Mouse (Mus musculus) myocyte (in vitro differentiated cells): ENCODE data around the gene Sox6. TPM values are rescaled to one million over a fixed set of nuclear protein-coding genes. Genes with fewer than 3 reads are reported as not detected.

Experiments
- H3K27me3 ChIP-seq: one replicate; pipeline ENCODE4 v1.6.1; 2011; ENCODE audit not compliant: control insufficient read depth, insufficient read depth, insufficient read length
- H3K36me3 ChIP-seq: one replicate; pipeline ENCODE4 v1.6.1; 2011; ENCODE audit not compliant: control insufficient read depth, insufficient read depth
- H3K4me2 ChIP-seq: one replicate; pipeline ENCODE4 v1.6.1; 2011; ENCODE audit warnings: low read depth, control low read depth
- H3K4me3 ChIP-seq: one replicate; pipeline ENCODE4 v1.5.1; 2011; ENCODE audit warnings: mild to moderate bottlenecking, control low read depth, moderate library complexity
- H3K79me2 ChIP-seq: one replicate; pipeline ENCODE4 v1.6.1; 2011; ENCODE audit not compliant: control insufficient read depth, insufficient read depth
- H3ac ChIP-seq: one replicate; pipeline ENCODE4 v1.6.1; 2011; ENCODE audit not compliant: control insufficient read depth, insufficient read length
- CEBPB ChIP-seq: IDR thresholded peaks from 2 replicates; pipeline ENCODE4 v1.6.1; 2011; ENCODE audit warnings: mild to moderate bottlenecking, moderate library complexity; ENCODE audit not compliant: poor library complexity, insufficient read depth, severe bottlenecking
- E2F4 ChIP-seq: IDR thresholded peaks from one replicate; pipeline ENCODE4 v1.6.1; 2011; ENCODE audit warnings: mild to moderate bottlenecking, control low read depth, moderate library complexity; ENCODE audit not compliant: insufficient read depth
- MAX ChIP-seq: IDR thresholded peaks from one replicate; pipeline ENCODE4 v1.6.1; 2011; ENCODE audit warnings: low read depth, mild to moderate bottlenecking, control low read depth
- MYOD1 ChIP-seq, 3 experiments: IDR thresholded peaks; one replicate each; pipeline ENCODE4 v1.6.1; 2011; ENCODE audit warnings: control low read depth in 2 of 3, low read depth in 2 of 3, mild to moderate bottlenecking in 2 of 3, moderate library complexity in 1 of 3; ENCODE audit not compliant: insufficient read length in 2 of 3, control insufficient read depth in 1 of 3
- MYOG ChIP-seq, 3 experiments: IDR thresholded peaks; one replicate each; pipeline ENCODE4 v1.6.1; 2011; ENCODE audit warnings: control low read depth in 2 of 3, low read depth in 2 of 3, mild to moderate bottlenecking in 2 of 3; ENCODE audit not compliant: insufficient read length in 2 of 3, control insufficient read depth in 1 of 3, insufficient read depth in 1 of 3
- POLR2A ChIP-seq: IDR thresholded peaks from one replicate; pipeline ENCODE4 v1.6.1; 2011; ENCODE audit warnings: low read depth, mild to moderate bottlenecking, control low read depth, moderate library complexity; ENCODE audit not compliant: insufficient read length
- POLR2AphosphoS2 ChIP-seq: IDR thresholded peaks from one replicate; pipeline ENCODE4 v1.6.1; 2011; ENCODE audit warnings: low read depth, control low read depth; ENCODE audit not compliant: insufficient read length
- REST ChIP-seq: IDR thresholded peaks from one replicate; pipeline ENCODE4 v1.6.1; 2011; ENCODE audit warnings: mild to moderate bottlenecking, control low read depth, moderate library complexity; ENCODE audit not compliant: insufficient read depth, insufficient read length
- SRF ChIP-seq: IDR thresholded peaks from one replicate; pipeline ENCODE4 v1.6.1; 2011; ENCODE audit warnings: low read depth; ENCODE audit not compliant: control insufficient read depth, insufficient read length
- TCF12 ChIP-seq: IDR thresholded peaks from one replicate; pipeline ENCODE4 v1.6.1; 2011; ENCODE audit warnings: mild to moderate bottlenecking, control low read depth; ENCODE audit not compliant: poor library complexity, insufficient read depth, severe bottlenecking
- TCF3 ChIP-seq: IDR thresholded peaks from one replicate; pipeline ENCODE4 v1.6.1; 2011; ENCODE audit warnings: low read depth, control low read depth; ENCODE audit not compliant: insufficient read length
- USF1 ChIP-seq: IDR thresholded peaks from one replicate; pipeline ENCODE4 v1.6.1; 2011; ENCODE audit warnings: low read depth, mild to moderate bottlenecking, control low read depth, moderate library complexity
- polyA plus RNA-seq: library from polyadenylated mRNA; unstranded; fragments of >200 nt; fragmentation: generic; extraction: Trizol; gene quantifications from one replicate; pipeline ENCODE4 v1.2.1, GENCODE M21; 2012; ENCODE audit warnings: missing spikeins

Sox6 gene
- polyA plus RNA-seq, 1 experiment = 0.11 TPM

DNA sequence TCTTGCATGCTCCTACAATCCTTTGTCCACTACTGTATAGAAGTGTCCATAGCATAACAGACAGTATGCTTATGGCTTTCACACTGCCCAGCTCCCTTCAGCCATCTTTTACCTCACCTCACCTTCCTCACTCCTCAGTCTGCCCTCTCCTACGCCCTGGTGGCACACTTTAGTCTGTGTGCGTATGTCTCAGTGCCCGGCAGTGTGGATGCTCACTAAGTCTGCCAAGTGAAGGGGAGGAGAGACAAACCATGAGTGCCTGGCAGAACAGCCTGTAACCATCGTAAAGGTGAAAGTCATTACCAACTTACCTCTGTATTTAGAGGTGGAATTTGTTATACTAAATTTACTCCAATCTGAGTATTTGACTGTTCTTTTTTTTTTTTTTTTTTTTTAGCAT, 35.9 kb downstream of the Sox6 start:
- Histone ChIP-seq H3K27me3 (no peaks in the 10 kb centered on the region), H3K79me2 (no peaks in the 10 kb centered on the region), H3K36me3 (no peaks in the 10 kb centered on the region), H3K4me3 (no peak overlapping the region), H3K4me2 (no peak overlapping the region), H3ac (no peak overlapping the region)
- no peak for TF ChIP-seq POLR2AphosphoS2
- TF ChIP-seq TCF3 = no peak
- no peak for TF ChIP-seq REST

- Histone ChIP-seq H3K79me2 (no peaks in the 10 kb centered on the region), H3K27me3 (no peaks in the 10 kb centered on the region), H3ac (no peak overlapping the region), H3K4me3 (no peak overlapping the region), H3K36me3 (no peaks in the 10 kb centered on the region), H3K4me2 (no peak overlapping the region)
- TF ChIP-seq MYOD1 (IDR thresholded peaks at IDR 0.05; ENCODE audit: control insufficient read depth in 1 of 3, insufficient read length in 2 of 3, low read depth in 2 of 3) = no peak
- no peak for TF ChIP-seq MYOG (IDR thresholded peaks at IDR 0.05; ENCODE audit: control insufficient read depth in 1 of 3, insufficient read depth in 1 of 3, insufficient read length in 2 of 3, low read depth in 2 of 3)
- no peak for TF ChIP-seq MAX
- no peak for TF ChIP-seq POLR2AphosphoS2
- TF ChIP-seq TCF3 = no peak
- TF ChIP-seq POLR2A = no peak
These were observed 50.4 kb downstream of the Sox6 start for GRCm38 (mm10) chr7:115988109-115988779.

- H3K4me2 ChIP-seq = no peak overlapping the region
- H3K27me3 ChIP-seq = no peaks in the 10 kb centered on the region
- no peak overlapping the region for H3K4me3 ChIP-seq
- no peak overlapping the region for H3ac ChIP-seq
- no peaks in the 10 kb centered on the region for H3K79me2 ChIP-seq
- no peaks in the 10 kb centered on the region for H3K36me3 ChIP-seq
- TF ChIP-seq USF1 = no peak
- TF ChIP-seq TCF3 = no peak
- no peak for TF ChIP-seq TCF12
- TF ChIP-seq POLR2AphosphoS2 = no peak
- TF ChIP-seq MYOD1 (IDR thresholded peaks at IDR 0.05; ENCODE audit: control insufficient read depth in 1 of 3, insufficient read length in 2 of 3, low read depth in 2 of 3) = no peak
- TF ChIP-seq MYOG (IDR thresholded peaks at IDR 0.05; ENCODE audit: control insufficient read depth in 1 of 3, insufficient read depth in 1 of 3, insufficient read length in 2 of 3, low read depth in 2 of 3) = no peak
- TF ChIP-seq REST = no peak
- no peak for TF ChIP-seq E2F4
- TF ChIP-seq MAX = no peak
- TF ChIP-seq SRF = no peak
- TF ChIP-seq CEBPB = no peak
- no peak for TF ChIP-seq POLR2A
These were observed 52.9 kb downstream of the Sox6 start for GRCm38 (mm10) chr7:115985716-115986115.

DNA sequence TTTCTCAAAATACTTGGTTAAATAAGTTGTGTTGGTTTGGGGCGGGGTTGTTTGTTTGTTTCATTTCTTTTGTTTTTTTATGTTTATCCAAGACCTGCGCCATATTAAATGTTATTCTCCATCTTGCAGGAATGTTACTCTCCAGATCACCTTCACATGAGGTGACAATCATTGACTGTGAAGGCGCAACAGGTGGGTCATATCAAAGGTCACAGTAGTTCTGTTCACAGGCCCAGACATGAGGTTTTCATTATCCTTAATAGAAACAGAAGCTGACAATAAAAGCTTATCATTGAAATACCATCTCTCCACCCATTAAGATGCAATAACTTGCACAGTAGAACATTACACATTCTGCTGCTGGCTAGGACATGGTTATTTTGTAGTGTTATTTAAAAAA, 54.5 kb downstream of the Sox6 start:
- Histone ChIP-seq H3K79me2 (no peaks in the 10 kb centered on the region), H3K36me3 (no peaks in the 10 kb centered on the region), H3ac (no peak overlapping the region), H3K27me3 (no peaks in the 10 kb centered on the region), H3K4me3 (no peak overlapping the region), H3K4me2 (no peak overlapping the region)
- TF ChIP-seq POLR2AphosphoS2 (no peak), MYOG (IDR thresholded peaks at IDR 0.05; ENCODE audit: control insufficient read depth in 1 of 3, insufficient read depth in 1 of 3, insufficient read length in 2 of 3, low read depth in 2 of 3) (no peak), CEBPB (no peak), TCF3 (no peak), USF1 (no peak), MYOD1 (IDR thresholded peaks at IDR 0.05; ENCODE audit: control insufficient read depth in 1 of 3, insufficient read length in 2 of 3, low read depth in 2 of 3) (no peak), SRF (no peak), POLR2A (no peak), E2F4 (no peak), MAX (no peak)

- no peak for TF ChIP-seq CEBPB
- no peak for TF ChIP-seq MAX
- no peak overlapping the region for H3K4me2 ChIP-seq
- H3ac ChIP-seq = no peak overlapping the region
- H3K36me3 ChIP-seq = no peaks in the 10 kb centered on the region
- no peak overlapping the region for H3K4me3 ChIP-seq
- H3K79me2 ChIP-seq = no peaks in the 10 kb centered on the region
- no peaks in the 10 kb centered on the region for H3K27me3 ChIP-seq
These were observed 58.6 kb downstream of the Sox6 start for GRCm38 (mm10) chr7:115979813-115980512.
